Comparison of ENCODE assay signal across 9 mouse cellular contexts in genomic region chr2:154507566-154508283, GRCm38 (mm10). TPM values are rescaled to one million over a fixed set of nuclear protein-coding genes. Genes with fewer than 3 reads are reported as not detected.
DNase-seq lines count a peak whose midpoint lies in the region; ATAC-seq and TF ChIP-seq lines count a peak whose summit lies in the region.
"Had no signal": no experiment of that assay in that cellular context is flagged by ENCODE, and none has a peak within 500 bp of the region (broad histone marks: within the 10 kb centered on the region; RNA-seq: fewer than 3 reads in every experiment).

No protein-coding gene starts in this region.

- no peak for TF ChIP-seq POLR2A in liver, adult 2 months (IDR thresholded peaks at IDR 0.05; ENCODE audit: extremely low read depth, insufficient read depth, low read length)

- no peak for DNase-seq in forebrain, embryonic 10.5 days (ENCODE audit: extremely low spot score, low spot score)
- DNase-seq in 3T3-L1 (ENCODE audit: low read depth, low spot score) = peak; percentile 22
- DNase-seq in adrenal gland, postnatal 14 days = peak; percentile 24
- DNase-seq in forebrain, postnatal 0 days = peak; percentile 21
- peak; percentile 75 for DNase-seq in liver, adult 2 months (ENCODE audit: extremely low read depth, low read depth, low spot score)
- peak; percentile 3 for DNase-seq in splenic B cell, adult 2 months (ENCODE audit: low read depth, low spot score)
- no peak for DNase-seq in ovary, postnatal 10 days (ENCODE audit: low spot score)

- H3K27ac ChIP-seq in forebrain, embryonic 13.5 days = peak overlapping the region; percentile 75
- H3K27ac ChIP-seq in forebrain, embryonic 10.5 days = no peak overlapping the region
- no peak overlapping the region for H3K27ac ChIP-seq in forebrain, postnatal 0 days (ENCODE audit: low read depth, low read length)
- no peak overlapping the region for H3K27ac ChIP-seq in liver, adult 2 months (replicated peaks; ENCODE audit: insufficient read depth, low read depth, low read length)

- peaks cover 22% of the 10 kb centered on the region for H3K4me1 ChIP-seq in forebrain, embryonic 13.5 days
- H3K4me1 ChIP-seq in forebrain, embryonic 10.5 days = no peaks in the 10 kb centered on the region
- H3K4me1 ChIP-seq in forebrain, postnatal 0 days (ENCODE audit: insufficient read depth) = no peaks in the 10 kb centered on the region
- H3K4me1 ChIP-seq in liver, adult 2 months (ENCODE audit: control insufficient read depth, insufficient read depth, low read length) = peaks cover 4% of the 10 kb centered on the region

- no peaks in the 10 kb centered on the region for H3K27me3 ChIP-seq in forebrain, embryonic 13.5 days
- H3K27me3 ChIP-seq in forebrain, embryonic 10.5 days (ENCODE audit: poor library complexity, severe bottlenecking) = no peaks in the 10 kb centered on the region
- no peaks in the 10 kb centered on the region for H3K27me3 ChIP-seq in forebrain, postnatal 0 days (ENCODE audit: insufficient read depth, low read length)
- H3K27me3 ChIP-seq in liver, adult 2 months (ENCODE audit: control insufficient read depth, insufficient read depth, low read length) = no peaks in the 10 kb centered on the region
- no peaks in the 10 kb centered on the region for H3K27me3 ChIP-seq in splenic B cell, adult 2 months (ENCODE audit: control insufficient read depth, insufficient read depth, low read length, poor library complexity, severe bottlenecking)

- no peaks in the 10 kb centered on the region for H3K9me3 ChIP-seq in forebrain, embryonic 13.5 days (replicated peaks)
- no peaks in the 10 kb centered on the region for H3K9me3 ChIP-seq in forebrain, embryonic 10.5 days
- H3K9me3 ChIP-seq in forebrain, postnatal 0 days (ENCODE audit: low read length) = no peaks in the 10 kb centered on the region

- no peak overlapping the region for H3K9ac ChIP-seq in forebrain, embryonic 13.5 days
- no peak overlapping the region for H3K9ac ChIP-seq in forebrain, postnatal 0 days
- H3K9ac ChIP-seq in liver, adult 2 months (ENCODE audit: low read depth, low read length) = no peak overlapping the region

- ATAC-seq in forebrain, embryonic 13.5 days = 0 out of 2 replicates have a peak, but pooled peaks have one; percentile 30
- peak; percentile 45; the same call in 1 of the 2 replicates for ATAC-seq in forebrain, postnatal 0 days

- peaks cover 51% of the 10 kb centered on the region for H3K36me3 ChIP-seq in forebrain, embryonic 13.5 days (ENCODE audit: poor library complexity, severe bottlenecking)
- H3K36me3 ChIP-seq in forebrain, embryonic 10.5 days (replicated peaks) = peaks cover 93% of the 10 kb centered on the region
- H3K36me3 ChIP-seq in forebrain, postnatal 0 days (ENCODE audit: insufficient read depth) = peaks cover 17% of the 10 kb centered on the region
- H3K36me3 ChIP-seq in liver, adult 2 months (ENCODE audit: control insufficient read depth, insufficient read depth, low read length) = peaks cover 21% of the 10 kb centered on the region
- no peaks in the 10 kb centered on the region for H3K36me3 ChIP-seq in splenic B cell, adult 2 months (ENCODE audit: control insufficient read depth, insufficient read depth, low read length, poor library complexity, severe bottlenecking)

- no peak overlapping the region for H3K4me3 ChIP-seq in forebrain, embryonic 13.5 days
- H3K4me3 ChIP-seq in forebrain, embryonic 10.5 days = no peak overlapping the region
- H3K4me3 ChIP-seq in forebrain, postnatal 0 days (ENCODE audit: low read depth, low read length) = no peak overlapping the region
- H3K4me3 ChIP-seq in liver, adult 2 months (ENCODE audit: insufficient read depth, low read depth, low read length) = no peak overlapping the region

- peak; percentile 44 for TF ChIP-seq CTCF in forebrain, postnatal 0 days (IDR thresholded peaks at IDR 0.05; ENCODE audit: low read depth)
- TF ChIP-seq CTCF in liver, adult 2 months (IDR thresholded peaks at IDR 0.05; ENCODE audit: low read depth, low read length) = peak; percentile 49

- WGBS in forebrain, embryonic 13.5 days = 75% methylated on average over 9 of the region's 9 CpGs
- 83% methylated on average over 9 of the region's 9 CpGs for WGBS in forebrain, embryonic 10.5 days
- WGBS in forebrain, postnatal 0 days = 52% methylated on average over 9 of the region's 9 CpGs
- WGBS in liver, adult 2 months = 50% methylated on average over 9 of the region's 9 CpGs

- H3K4me2 ChIP-seq in forebrain, embryonic 13.5 days = no peak overlapping the region
- H3K4me2 ChIP-seq in forebrain, postnatal 0 days (ENCODE audit: low read depth) = no peak overlapping the region

- H3K79me2 ChIP-seq in liver, adult 2 months (ENCODE audit: control insufficient read depth, insufficient read depth, low read length) = no peaks in the 10 kb centered on the region

RNA-seq across cellular contexts. Expression of gene 1700003F12Rik, which starts 39.2 kb away (rescaled TPM):
- 1.4 TPM in 2 replicates for polyA plus RNA-seq in forebrain, embryonic 13.5 days (2015; fragmentation: Nextera tagmentation; extraction: Ambion mirVana)
- 4.2 and 4.7 TPM in 2 replicates for polyA plus RNA-seq in forebrain, embryonic 10.5 days (2016; fragmentation: Nextera tagmentation; extraction: Ambion mirVana)
- total RNA-seq in adrenal gland, postnatal 14 days (2021) = 0.56 TPM in 1 of 2 replicates, not detected in the other
- 1.7 and 6.4 TPM in 2 replicates for total RNA-seq in forebrain, postnatal 0 days (2014; rRNA removed)
- polyA plus RNA-seq in forebrain, postnatal 0 days (2015; fragmentation: Nextera tagmentation; extraction: Ambion mirVana) = 2.8 and 3.2 TPM in 2 replicates
- not detected in 2 replicates for total RNA-seq in liver, adult 2 months (2014; rRNA removed)
- polyA plus RNA-seq in liver, adult 2 months (2012; rRNA removed) = 0.54 TPM in 2 replicates

RNA-seq across cellular contexts. Expression of gene Actl10, which starts 43.9 kb away (rescaled TPM):
- polyA plus RNA-seq in forebrain, embryonic 13.5 days (2015; fragmentation: Nextera tagmentation; extraction: Ambion mirVana) = 0.49 and 0.68 TPM in 2 replicates
- polyA plus RNA-seq in forebrain, embryonic 10.5 days (2016; fragmentation: Nextera tagmentation; extraction: Ambion mirVana) = 0.43 and 0.55 TPM in 2 replicates
- not detected in 2 replicates for total RNA-seq in adrenal gland, postnatal 14 days (2021)
- total RNA-seq in forebrain, postnatal 0 days (2014; rRNA removed) = 0.15 and 0.48 TPM in 2 replicates
- polyA plus RNA-seq in forebrain, postnatal 0 days (2015; fragmentation: Nextera tagmentation; extraction: Ambion mirVana) = 0.13 TPM in 1 of 2 replicates, not detected in the other
- total RNA-seq in liver, adult 2 months (2014; rRNA removed) = 0.09 and 0.13 TPM in 2 replicates
- polyA plus RNA-seq in liver, adult 2 months (2012; rRNA removed) = not detected in 2 replicates
- polyA plus RNA-seq: heart, embryonic 14.5 days had no signal

RNA-seq across cellular contexts. Expression of gene Necab3, which starts 51.0 kb away (rescaled TPM):
- polyA plus RNA-seq in forebrain, embryonic 13.5 days (2015; fragmentation: Nextera tagmentation; extraction: Ambion mirVana) = 19.8 and 25.4 TPM in 2 replicates
- 3.6 and 3.9 TPM in 2 replicates for polyA plus RNA-seq in forebrain, embryonic 10.5 days (2016; fragmentation: Nextera tagmentation; extraction: Ambion mirVana)
- total RNA-seq in adrenal gland, postnatal 14 days (2021) = 2.3 and 3.9 TPM in 2 replicates
- 14.5 and 16.3 TPM in 2 replicates for total RNA-seq in forebrain, postnatal 0 days (2014; rRNA removed)
- polyA plus RNA-seq in forebrain, postnatal 0 days (2015; fragmentation: Nextera tagmentation; extraction: Ambion mirVana) = 14.7 and 17.2 TPM in 2 replicates
- total RNA-seq in liver, adult 2 months (2014; rRNA removed) = 0.09 and 0.13 TPM in 2 replicates
- polyA plus RNA-seq in liver, adult 2 months (2012; rRNA removed) = 0.09 TPM in 1 of 2 replicates, not detected in the other

Comparison
In these comparisons a context has a peak if more than half of its experiments do, and no peak if none do; other contexts are left out.
1. DNase-seq: peak in 3T3-L1 (single experiment), adrenal gland, postnatal 14 days (single experiment), forebrain, postnatal 0 days (single experiment), liver, adult 2 months (single experiment) and splenic B cell, adult 2 months (single experiment); none in forebrain, embryonic 10.5 days (single experiment) and ovary, postnatal 10 days (single experiment).